Mouse (Mus musculus) ES-Bruce4 (cell line): ENCODE measurements around the gene Sdf4. TPM values are rescaled to one million over a fixed set of nuclear protein-coding genes. Genes with fewer than 3 reads are reported as not detected.

ENCODE experiments used
- H3K27ac ChIP-seq: 2 replicates; pipeline ENCODE4 v1.5.1; 2012; ENCODE audit warnings: low read length, inconsistent platforms; ENCODE audit not compliant: insufficient read depth
- H3K27me3 ChIP-seq: 2 replicates; pipeline ENCODE4 v1.6.1; 2012; ENCODE audit warnings: mild to moderate bottlenecking, low read length, inconsistent platforms; ENCODE audit not compliant: control insufficient read depth, poor library complexity, insufficient read depth, severe bottlenecking
- H3K36me3 ChIP-seq: 2 replicates; pipeline ENCODE4 v1.6.1; 2012; ENCODE audit warnings: inconsistent platforms, mild to moderate bottlenecking, low read length, moderate library complexity; ENCODE audit not compliant: control insufficient read depth, poor library complexity, insufficient read depth, severe bottlenecking
- H3K4me1 ChIP-seq: one replicate; pipeline ENCODE4 v1.8.1; 2011; ENCODE audit warnings: low read length; ENCODE audit not compliant: control insufficient read depth, insufficient read depth
- H3K4me3 ChIP-seq: 2 replicates; pipeline ENCODE4 v1.5.1; 2011; ENCODE audit warnings: low read depth, mild to moderate bottlenecking, low read length
- H3K9ac ChIP-seq: 2 replicates; pipeline ENCODE4 v1.6.1; 2012; ENCODE audit warnings: low read depth, mild to moderate bottlenecking, inconsistent platforms; ENCODE audit not compliant: poor library complexity, severe bottlenecking
- H3K9me3 ChIP-seq: replicated peaks from 2 replicates; pipeline ENCODE4 v1.6.1; 2012; ENCODE audit warnings: mild to moderate bottlenecking, low read length, inconsistent platforms; ENCODE audit not compliant: control insufficient read depth, poor library complexity, insufficient read depth, severe bottlenecking
- CTCF ChIP-seq: IDR thresholded peaks from one replicate; pipeline ENCODE4 v1.8.1; 2011; ENCODE audit warnings: low read depth, low read length
- EP300 ChIP-seq: IDR thresholded peaks from 2 replicates; pipeline ENCODE4 v1.6.1; 2011; ENCODE audit warnings: low read depth, low read length; ENCODE audit not compliant: insufficient read depth
- POLR2A ChIP-seq: IDR thresholded peaks from one replicate; pipeline ENCODE4 v1.8.1; 2011; ENCODE audit warnings: low read length; ENCODE audit not compliant: insufficient read depth
- polyA plus RNA-seq: library from polyadenylated mRNA; stranded (reverse); fragments of >200 nt; gene quantifications from 2 replicates; pipeline ENCODE4 v1.2.4, GENCODE M21; 2011; ENCODE audit warnings: low read depth; ENCODE audit not compliant: missing spikeins, insufficient read depth, insufficient read length

Sdf4 gene
- polyA plus RNA-seq, 1 experiment = 88.9 TPM

DNA sequence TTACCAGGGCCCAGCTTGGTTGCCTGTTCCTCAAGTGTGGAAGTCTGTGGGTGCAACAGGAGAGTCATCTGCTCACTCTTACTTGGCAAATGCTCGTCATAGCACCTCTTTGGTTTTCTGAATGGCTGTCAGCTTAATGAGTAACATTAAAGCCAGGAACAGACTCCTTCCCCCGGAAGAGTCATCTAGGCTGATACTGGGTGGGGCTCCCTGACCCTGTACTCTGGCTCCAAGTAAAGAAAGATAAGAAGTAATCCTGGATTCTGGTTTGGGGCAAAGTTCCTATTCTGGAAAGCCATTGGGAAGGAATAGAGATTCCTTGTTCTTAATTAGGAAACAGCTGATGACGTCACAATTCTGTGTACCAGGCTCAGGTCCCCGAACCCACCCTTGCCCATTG is 61.5 kb downstream of the Sdf4 start:
- Histone ChIP-seq H3K27me3 (no peaks in the 10 kb centered on the region), H3K36me3 (no peaks in the 10 kb centered on the region), H3K27ac (no peak overlapping the region), H3K4me3 (no peak overlapping the region), H3K9ac (no peak overlapping the region), H3K9me3 (no peaks in the 10 kb centered on the region), H3K4me1 (no peaks in the 10 kb centered on the region)
- TF ChIP-seq CTCF (no peak), POLR2A (no peak), EP300 (no peak)

DNA sequence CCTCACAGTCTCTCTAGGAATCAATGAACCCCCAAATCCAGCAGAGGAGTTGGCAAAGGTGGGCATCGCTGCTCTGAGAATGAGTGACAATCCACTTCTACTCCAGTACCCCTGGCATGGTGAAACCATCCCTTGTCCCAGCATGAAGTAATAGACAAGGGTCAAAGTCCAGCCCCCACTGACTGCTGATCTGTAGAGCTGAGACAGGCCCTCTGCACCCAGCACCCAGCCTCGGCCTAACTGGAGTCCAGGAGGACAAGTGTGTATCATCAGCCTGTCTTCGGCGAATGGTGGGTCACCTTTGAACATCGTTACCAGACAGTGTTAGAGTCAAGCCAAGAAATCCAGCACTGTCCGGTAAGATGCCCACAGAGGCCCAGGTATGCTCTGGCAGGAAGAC is 61.9 kb downstream of the Sdf4 start:
- Histone ChIP-seq H3K9ac (no peak overlapping the region), H3K36me3 (no peaks in the 10 kb centered on the region), H3K27ac (no peak overlapping the region), H3K4me1 (no peaks in the 10 kb centered on the region), H3K27me3 (no peaks in the 10 kb centered on the region), H3K4me3 (no peak overlapping the region), H3K9me3 (no peaks in the 10 kb centered on the region)
- TF ChIP-seq CTCF (no peak), POLR2A (no peak), EP300 (no peak)

DNA sequence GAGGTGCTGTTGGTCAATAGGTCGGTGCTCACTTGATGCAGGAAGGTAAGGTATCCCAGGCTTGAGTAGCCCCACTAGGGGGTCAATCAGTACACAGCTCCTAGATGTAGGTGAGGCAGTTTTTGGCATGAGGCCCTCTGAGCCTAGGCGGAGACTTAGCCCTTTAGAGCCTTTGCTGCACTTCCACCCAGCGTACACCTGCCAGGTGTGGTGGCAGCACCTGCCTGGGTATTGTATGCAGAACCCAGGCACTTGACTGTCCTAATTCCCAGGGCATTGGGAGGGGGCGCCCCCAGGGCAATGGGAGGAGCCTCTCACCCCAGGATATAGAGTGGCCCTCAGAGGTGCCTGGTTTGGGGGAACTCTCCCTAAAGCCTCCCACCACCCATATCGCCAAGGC is 62.5 kb downstream of the Sdf4 start:
- TF ChIP-seq EP300 = no peak
- no peak for TF ChIP-seq CTCF

DNA sequence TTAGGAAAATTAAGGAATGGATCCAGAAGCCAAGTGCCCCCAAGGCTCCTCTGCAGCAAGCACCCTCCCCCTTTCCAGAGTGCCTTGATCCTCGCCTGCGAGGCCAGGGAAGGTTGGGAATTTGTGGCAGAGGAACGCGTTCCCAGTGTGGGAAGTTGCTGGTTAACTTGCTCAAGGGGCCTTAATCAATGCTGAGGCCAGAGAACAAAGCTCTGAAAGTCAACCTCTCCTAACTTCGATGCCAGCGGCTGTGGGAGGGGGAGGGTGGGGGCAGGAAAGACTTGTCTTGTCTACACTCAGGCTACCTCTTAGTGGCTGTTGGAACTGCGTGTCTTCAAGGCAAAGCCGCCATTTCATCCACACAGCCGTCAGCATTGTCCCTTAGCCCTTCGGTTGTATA is 65.0 kb downstream of the Sdf4 start:
- Histone ChIP-seq H3K4me1 (no peaks in the 10 kb centered on the region), H3K9me3 (no peaks in the 10 kb centered on the region), H3K9ac (no peak overlapping the region), H3K27ac (no peak overlapping the region), H3K27me3 (no peaks in the 10 kb centered on the region), H3K4me3 (peak overlapping the region; percentile 22), H3K36me3 (no peaks in the 10 kb centered on the region)
- TF ChIP-seq EP300 = no peak
- no peak for TF ChIP-seq CTCF
- TF ChIP-seq POLR2A = no peak

More for the DNA sequence above, 62.5 kb downstream of the Sdf4 start:
- H3K27me3 ChIP-seq = no peaks in the 10 kb centered on the region
- no peaks in the 10 kb centered on the region for H3K9me3 ChIP-seq
- no peak overlapping the region for H3K27ac ChIP-seq
- H3K4me3 ChIP-seq = no peak overlapping the region
- H3K9ac ChIP-seq = no peak overlapping the region
- H3K4me1 ChIP-seq = no peaks in the 10 kb centered on the region
- H3K36me3 ChIP-seq = no peaks in the 10 kb centered on the region

DNA sequence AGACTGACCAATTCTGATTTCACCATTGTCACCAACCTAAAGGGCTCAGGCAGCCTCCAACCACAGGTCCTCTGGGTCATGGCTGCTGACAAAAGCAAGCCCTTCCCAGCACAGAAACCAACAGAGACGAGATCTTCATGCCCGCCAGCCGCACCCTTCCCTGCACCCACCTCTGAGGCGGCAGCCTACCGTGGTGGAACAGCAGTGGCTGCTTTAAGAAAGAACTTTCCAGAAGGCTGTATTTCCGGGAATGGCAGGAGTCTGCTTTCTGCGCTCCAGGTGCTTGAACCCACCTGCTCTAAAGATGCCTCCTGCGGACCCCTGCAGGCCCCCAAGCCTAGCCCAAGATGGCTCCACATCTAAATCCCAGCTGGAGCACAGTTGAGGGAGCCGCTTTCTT is 66.2 kb downstream of the Sdf4 start:
- Histone ChIP-seq H3K27ac (peak overlapping the region; percentile 82), H3K4me3 (peak overlapping the region; percentile 70), H3K27me3 (no peaks in the 10 kb centered on the region), H3K36me3 (no peaks in the 10 kb centered on the region), H3K9ac (peak overlapping the region; percentile 50), H3K4me1 (peaks cover 3% of the 10 kb centered on the region), H3K9me3 (no peaks in the 10 kb centered on the region)
- TF ChIP-seq POLR2A (no peak), CTCF (no peak), EP300 (no peak)

DNA sequence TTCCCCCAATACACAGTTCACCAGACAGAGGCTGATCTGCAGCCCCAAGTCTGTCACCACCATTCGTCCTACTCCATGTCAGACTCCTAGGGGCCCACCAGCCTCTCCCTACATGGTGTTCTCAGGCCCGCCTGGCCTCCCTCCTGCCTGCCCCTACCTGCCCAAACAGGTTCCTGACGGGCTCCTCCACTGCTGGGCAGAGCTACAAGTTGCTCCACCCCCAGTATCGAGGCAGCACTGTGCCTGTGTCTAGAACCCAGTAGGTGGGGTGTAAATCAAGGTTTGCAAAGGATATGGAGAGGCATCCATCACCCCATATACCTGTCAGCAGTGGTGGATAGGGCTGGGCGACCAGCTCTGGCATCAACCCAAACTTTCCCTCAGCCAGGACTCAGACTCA is 66.6 kb downstream of the Sdf4 start, which contains the start of gene Ttll10:
Ttll10 (minus strand) TSS at position 154 of the 400 bp plus-strand sequence.
- Histone ChIP-seq H3K27ac (peak within 1 kb of the TSS; percentile 82), H3K9ac (peak within 1 kb of the TSS; percentile 50)
- no peak for TF ChIP-seq EP300
- TF ChIP-seq POLR2A = no peak
- TF ChIP-seq CTCF = no peak

More for the DNA sequence above, 66.6 kb downstream of the Sdf4 start, which contains the start of gene Ttll10:
- H3K27me3 ChIP-seq = no peaks in the 10 kb centered on the region
- peak within 1 kb of the TSS; percentile 70 for H3K4me3 ChIP-seq
- no peaks in the 10 kb centered on the region for H3K36me3 ChIP-seq
- peaks cover 4% of the 10 kb centered on the region for H3K4me1 ChIP-seq
- no peaks in the 10 kb centered on the region for H3K9me3 ChIP-seq
